Mouse (Mus musculus) cerebellum, adult 9-10 months (tissue): ENCODE measurements around the gene Lax1.

ENCODE experiments used
- DNase-seq: peaks from one replicate; pipeline ENCODE4 v3.0.0; 2022

Lax1 gene

GRCm38 (mm10) chr1:133689897-133690296 is at the start of gene Lax1:
TSS of gene Lax1 (minus strand) at chr1:133690108.
- no peak for DNase-seq

GRCm38 (mm10) chr1:133736664-133737063 is 46.8 kb upstream of the Lax1 start:
- DNase-seq: no peak

DNA sequence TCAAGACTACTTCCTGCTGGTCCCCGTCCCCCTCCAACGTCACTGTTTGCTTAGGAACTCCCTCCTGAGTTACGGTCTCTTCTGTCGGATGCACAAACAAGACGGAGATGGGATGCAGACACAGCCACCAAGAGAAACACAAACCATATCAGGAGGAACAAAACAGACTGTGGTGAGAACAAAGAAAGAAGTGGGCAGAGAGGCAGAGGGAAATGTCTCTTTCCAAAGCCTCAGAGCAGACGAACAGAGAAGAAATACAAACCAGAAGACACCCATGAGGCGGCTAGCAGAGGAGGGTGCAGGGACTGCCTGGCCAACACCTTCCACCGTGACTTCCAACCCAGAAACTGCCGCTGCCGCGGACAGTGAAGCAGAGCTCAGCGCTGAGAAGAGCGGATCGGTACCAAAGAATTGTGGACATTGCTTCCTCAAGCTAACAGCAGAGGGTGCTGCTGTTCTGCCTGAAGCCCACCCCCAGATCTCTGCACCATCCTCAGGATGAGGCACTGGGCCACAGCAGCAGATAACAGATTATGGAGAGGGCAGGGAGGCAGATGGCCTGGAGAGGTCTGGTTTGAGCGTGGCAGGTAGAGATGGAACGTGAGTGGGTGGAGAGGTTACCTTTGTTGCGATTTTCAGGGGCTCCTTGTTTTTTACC is 46.2 kb upstream of the Lax1 start:
- peak; percentile 78 for DNase-seq

DNA sequence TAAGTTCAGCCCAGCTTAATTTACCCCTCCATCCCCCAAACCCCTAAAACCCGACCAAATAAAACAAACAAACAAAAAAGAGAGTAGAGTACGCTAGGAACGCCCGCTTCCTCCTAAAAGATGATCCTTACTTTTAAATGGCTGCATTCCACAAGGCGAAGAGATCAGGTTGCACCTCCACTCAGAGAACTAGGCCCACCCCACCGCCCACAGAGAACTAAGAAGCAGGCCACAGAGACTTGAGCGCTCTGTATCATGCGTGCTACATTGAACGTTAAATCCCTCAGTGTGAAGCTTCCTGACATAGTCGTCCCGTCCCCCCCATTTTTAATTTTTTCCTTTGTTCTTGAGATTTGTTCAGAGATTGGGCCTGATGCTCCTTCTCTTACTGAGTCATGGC is 42.9 kb upstream of the Lax1 start:
- DNase-seq: no peak

- no peak for DNase-seq
These were observed 38.4 kb upstream of the Lax1 start for GRCm38 (mm10) chr1:133728339-133728738.

DNA sequence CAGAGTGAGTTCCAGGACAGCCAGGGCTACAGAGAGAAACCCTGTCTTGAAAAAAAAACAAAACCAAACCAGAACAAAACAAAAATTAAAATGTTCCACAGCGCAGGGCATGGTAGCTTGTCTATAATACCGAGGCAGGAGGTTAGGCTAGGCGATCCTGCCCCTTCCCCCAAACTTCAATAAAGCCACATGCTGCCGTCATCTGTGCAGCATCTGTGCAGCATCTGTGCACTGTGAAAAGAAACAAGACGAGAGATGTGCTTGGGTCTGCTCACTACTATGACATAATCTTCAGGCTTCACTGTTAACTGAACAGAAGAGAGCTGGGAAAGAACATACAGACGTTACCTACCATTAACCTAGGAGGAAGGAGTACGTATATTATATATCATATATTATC is 30.4 kb upstream of the Lax1 start:
- no peak for DNase-seq

DNA sequence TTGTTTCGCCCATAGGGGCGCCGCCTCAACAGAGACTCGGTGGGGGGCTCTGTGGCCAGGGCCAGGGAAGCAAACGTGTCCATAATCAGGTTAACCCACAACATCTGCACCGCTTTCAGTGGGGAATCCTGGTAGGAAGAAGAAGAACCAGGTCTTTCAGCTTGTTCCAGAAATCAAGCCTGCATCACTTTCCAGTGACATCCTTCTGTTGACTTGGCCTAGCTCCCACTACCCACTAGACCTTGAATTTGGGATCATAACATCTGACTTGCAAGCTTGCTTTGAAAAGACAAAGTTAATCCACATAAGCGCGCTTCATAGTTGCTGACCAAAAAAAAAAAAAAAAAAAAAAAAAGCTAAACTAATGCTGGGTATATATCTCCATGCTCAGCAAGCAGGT is 28.9 kb upstream of the Lax1 start:
- DNase-seq: no peak

GRCm38 (mm10) chr1:133718296-133718695 is 28.4 kb upstream of the Lax1 start:
- no peak for DNase-seq

- DNase-seq: no peak
These were observed 26.6 kb upstream of the Lax1 start for GRCm38 (mm10) chr1:133716464-133716863.

- DNase-seq: no peak
These were observed 25.3 kb upstream of the Lax1 start for GRCm38 (mm10) chr1:133715191-133715590.

DNA sequence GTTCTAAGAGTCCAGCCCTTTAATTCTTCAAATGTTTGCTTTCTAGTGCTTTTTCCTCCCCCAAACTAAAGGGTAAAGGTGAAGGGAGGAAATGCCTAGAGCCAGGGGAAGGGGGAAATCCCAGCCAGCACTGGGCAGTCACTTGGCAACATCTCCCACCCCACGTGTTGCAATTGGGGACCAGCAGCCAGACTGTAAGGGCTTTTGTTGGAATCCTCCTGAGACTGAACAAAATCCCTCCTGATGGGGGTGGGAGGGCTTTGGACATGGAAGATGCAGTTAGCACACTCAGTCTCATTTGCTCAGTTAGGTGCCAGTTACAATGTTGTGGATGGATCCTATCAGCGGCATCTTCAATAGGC is 23.1 kb upstream of the Lax1 start:
- DNase-seq: no peak

GRCm38 (mm10) chr1:133712288-133713008 is 22.5 kb upstream of the Lax1 start:
- no peak for DNase-seq

- no peak for DNase-seq
These were observed 21.5 kb upstream of the Lax1 start for GRCm38 (mm10) chr1:133711376-133711775.

DNA sequence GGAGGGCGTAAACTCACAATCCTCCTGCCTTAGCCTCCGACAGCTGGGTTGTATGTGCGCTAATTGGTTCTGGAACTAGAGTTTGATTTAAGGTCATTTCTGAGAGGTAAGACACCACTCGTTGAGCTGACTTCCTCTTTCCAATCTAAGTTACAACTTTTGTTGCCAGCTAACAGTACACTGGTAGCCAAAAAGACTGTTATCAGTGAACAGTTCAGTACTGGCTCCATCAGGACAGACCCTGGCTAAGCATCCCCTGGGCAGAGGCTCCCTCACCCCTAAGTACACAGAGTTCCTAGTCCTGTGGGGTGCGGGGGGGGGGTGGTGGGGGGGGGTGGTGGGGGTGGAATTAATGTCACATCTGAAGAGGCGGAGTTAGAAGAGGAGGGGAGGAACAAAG is 21.0 kb upstream of the Lax1 start:
- no peak for DNase-seq

GRCm38 (mm10) chr1:133709292-133709691 is 19.4 kb upstream of the Lax1 start:
- no peak for DNase-seq

GRCm38 (mm10) chr1:133701824-133702223 is 11.9 kb upstream of the Lax1 start:
- DNase-seq: peak; percentile 7

DNA sequence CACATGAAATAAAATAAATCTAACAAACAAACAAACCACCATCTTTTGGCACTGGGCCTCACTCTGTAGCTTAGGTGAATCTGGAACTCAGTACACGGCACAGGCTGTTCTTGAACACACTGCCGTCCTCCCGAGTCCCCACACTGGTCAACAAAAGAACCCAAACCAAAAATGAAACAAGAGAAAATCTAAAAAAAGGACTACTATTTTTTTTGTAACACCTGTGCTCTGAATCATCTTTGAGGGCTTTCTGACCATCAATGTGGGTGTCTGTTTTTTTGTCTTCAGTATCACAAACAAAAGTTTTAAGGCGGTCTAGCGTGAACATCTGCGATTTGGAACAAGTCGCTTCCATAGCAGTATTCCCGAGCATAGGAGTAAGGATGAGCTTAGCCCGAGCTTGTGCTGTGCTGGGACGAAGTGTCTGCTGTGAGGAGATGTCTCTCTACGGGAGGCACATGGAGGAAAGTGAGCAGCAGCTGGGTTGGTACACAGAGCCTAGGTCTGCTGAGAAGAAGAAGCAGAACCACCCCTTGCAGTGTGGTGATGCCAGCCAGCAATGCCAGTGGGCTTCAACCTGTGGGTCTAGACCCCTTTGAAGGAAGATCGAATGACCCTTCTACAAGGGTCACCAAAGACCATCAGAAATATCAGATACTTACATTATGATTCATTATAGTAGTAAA is 8.2 kb upstream of the Lax1 start:
- no peak for DNase-seq

- DNase-seq: no peak
These were observed 6.0 kb upstream of the Lax1 start for GRCm38 (mm10) chr1:133695901-133696300.

DNA sequence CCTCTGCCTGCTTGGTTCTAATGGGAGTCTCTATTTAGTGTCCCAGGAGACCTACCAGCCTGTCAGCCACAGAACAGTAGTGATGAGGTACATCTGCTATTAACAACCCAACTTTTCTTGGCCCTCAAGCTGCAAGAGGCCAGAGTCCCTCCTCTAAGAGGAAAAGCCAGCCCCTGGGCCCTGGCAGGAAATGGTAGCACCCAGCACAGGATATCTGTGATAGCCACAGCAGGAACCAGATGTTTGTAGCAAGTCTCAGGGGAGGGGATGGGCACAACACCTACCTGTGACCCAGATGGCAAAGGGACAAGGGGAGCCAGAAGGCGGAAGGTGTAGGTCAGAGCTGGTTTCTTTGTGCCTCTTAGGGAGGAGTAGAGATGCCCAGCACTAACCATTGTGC is 5.0 kb upstream of the Lax1 start:
- no peak for DNase-seq

DNA sequence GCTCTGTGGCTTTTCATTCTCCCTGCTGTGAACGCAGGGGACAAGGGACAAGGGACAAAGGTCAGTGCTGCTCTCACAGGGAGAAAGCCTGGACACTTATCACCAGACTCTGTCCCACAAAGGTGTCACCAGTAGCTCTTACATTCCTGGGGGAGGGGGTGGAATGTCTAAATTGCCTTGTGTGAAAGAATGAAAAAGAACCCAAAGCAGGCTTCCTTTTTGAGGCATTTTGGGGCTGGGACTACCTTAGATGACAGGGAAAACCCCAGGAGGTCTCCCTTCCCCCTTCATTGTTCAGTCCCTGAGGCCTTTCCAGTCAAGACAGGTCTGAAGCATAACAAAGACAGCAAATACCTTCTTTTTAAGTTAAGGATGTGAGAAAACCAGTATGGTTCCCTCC is 4.4 kb upstream of the Lax1 start:
- DNase-seq: no peak

DNA sequence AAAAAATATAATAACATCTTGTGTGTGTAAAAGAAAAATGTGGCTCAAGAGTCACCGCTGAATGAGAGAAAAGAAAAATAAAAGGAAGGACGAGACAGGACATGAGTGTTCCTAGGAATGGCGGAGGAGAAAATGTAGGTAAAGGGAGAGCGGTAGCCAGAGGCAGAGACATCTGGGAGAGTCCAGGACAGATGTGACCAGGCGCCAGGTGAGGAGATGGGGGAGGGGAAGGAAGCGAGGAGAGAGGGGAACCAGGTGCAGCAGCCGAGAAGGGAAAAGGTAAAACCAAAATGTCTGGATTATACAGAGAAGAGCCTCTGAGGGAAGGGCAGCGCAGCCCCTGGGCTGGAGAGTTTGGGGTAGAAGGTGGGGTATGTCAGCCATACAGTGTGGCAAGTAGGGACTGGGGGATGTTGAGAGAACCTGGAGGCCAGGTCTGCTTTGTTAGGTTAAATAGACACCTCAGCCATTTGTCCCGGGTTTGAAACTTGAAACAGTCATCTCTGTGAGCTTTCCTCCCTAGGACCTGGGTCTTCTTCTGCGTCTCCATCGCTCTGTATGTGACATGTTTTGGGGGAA is 3.7 kb upstream of the Lax1 start:
- DNase-seq: no peak

DNA sequence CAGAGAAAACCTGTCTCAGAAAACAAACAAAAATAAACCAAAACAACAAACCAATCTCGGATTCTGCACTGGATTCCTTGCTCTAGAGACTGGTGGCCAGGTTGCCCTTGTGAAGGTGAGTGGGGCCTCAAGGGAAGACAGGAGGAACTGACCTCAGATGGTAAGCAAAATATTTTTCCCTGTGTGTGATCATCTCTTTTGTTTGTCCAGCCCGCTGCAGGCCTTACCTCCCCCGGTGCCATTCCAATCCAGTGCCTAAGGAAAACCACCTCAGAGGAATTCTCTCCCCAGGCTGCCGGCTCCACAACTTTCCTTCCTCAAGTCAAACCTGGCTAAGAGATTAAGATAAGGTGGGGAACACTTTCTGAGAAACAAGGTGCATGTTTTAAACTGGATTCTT is 2.3 kb upstream of the Lax1 start:
- DNase-seq: no peak

DNA sequence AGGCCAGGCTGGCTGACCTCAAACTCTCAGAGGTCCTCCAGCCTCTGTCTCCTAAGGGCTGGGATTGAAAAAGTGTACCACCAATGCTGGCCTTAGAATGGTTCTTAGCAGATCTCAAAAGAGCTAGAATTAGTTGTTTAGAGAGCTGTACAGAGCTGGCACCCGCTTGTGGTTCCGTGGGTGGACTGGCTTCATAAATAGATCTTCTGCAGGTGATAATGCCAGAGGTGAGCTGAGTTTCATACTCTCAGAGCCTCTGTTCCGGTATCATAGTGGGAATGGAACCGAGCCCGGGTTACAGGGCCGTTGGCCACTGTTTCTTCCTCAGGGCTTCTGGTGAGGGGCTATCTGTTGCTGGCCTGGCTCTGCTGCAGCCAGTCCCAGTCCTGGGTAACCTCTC is 1.1 kb upstream of the Lax1 start:
- DNase-seq: no peak

GRCm38 (mm10) chr1:133688301-133688700 is 1.6 kb downstream of the Lax1 start:
- DNase-seq: no peak
